In genomic region chr5:77388359-77388758, GRCm38 (mm10) we compare ENCODE assay signal across 15 mouse cellular contexts.
"Had no signal": no experiment of that assay in that cellular context is flagged by ENCODE, and none has a peak within 500 bp of the region (broad histone marks: within the 10 kb centered on the region; RNA-seq: fewer than 3 reads in every experiment).

No protein-coding gene starts in this region.

- DNase-seq: kidney, postnatal 36 days; liver; lung, adult 2 months; lung, postnatal 10 days; thymus, adult 2 months; thymus, postnatal 25 days had no signal

- H3K36me3 ChIP-seq: limb, embryonic 12.5 days; midbrain, embryonic 10.5 days; midbrain, embryonic 15.5 days; neural tube, embryonic 12.5 days had no signal

- H3K4me3 ChIP-seq: layer of hippocampus, adult 2 months; limb, embryonic 12.5 days; midbrain, embryonic 10.5 days; midbrain, embryonic 15.5 days; neural tube, embryonic 12.5 days had no signal

- H3K4me1 ChIP-seq: midbrain, embryonic 10.5 days; midbrain, embryonic 15.5 days; neural tube, embryonic 12.5 days had no signal

- H3K27me3 ChIP-seq: midbrain, embryonic 15.5 days; neural tube, embryonic 12.5 days had no signal

- H3K27ac ChIP-seq: layer of hippocampus, adult 2 months; limb, embryonic 12.5 days; liver, embryonic 14.5 days; macrophage; midbrain, embryonic 10.5 days; midbrain, embryonic 15.5 days; neural tube, embryonic 12.5 days had no signal

- H3K9me3 ChIP-seq: limb, embryonic 12.5 days; midbrain, embryonic 10.5 days; midbrain, embryonic 15.5 days; neural tube, embryonic 12.5 days had no signal

- ATAC-seq: inflammation-experienced regulatory T-cells, adult 6 months; intestine, postnatal 0 days; midbrain, embryonic 15.5 days had no signal

- H3K9ac ChIP-seq: limb, embryonic 12.5 days; liver, embryonic 14.5 days; midbrain, embryonic 15.5 days; neural tube, embryonic 12.5 days had no signal

- H3K4me2 ChIP-seq: limb, embryonic 12.5 days; midbrain, embryonic 15.5 days; neural tube, embryonic 12.5 days had no signal
